24 mouse cellular contexts compared by ENCODE assay signal in the genomic region with DNA sequence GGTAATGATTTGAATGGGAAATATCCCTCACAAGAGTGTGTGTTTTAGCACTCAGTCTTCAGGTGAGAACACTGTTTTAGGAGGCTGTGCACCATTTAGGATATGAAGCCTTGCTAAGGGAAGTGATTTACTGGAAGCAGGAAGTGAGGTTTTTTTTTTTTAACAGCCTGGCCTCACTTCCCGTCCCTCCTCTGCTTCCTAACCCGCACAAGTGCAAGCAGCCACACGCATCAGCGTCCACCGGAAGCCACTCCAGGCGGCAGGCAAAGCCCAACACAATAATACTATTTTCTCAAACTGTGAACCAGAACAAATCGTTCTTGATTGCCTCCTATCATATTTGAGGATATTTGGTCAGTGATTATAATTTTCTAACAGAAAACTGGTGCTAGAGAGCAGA. TPM values are rescaled to one million over a fixed set of nuclear protein-coding genes. Genes with fewer than 3 reads are reported as not detected.
A peak's percentile ranks its signal among the peaks of the same experiment; 100 is the strongest.
DNase-seq lines count a peak whose midpoint lies in the region; ATAC-seq and TF ChIP-seq lines count a peak whose summit lies in the region.
"Had no signal": no experiment of that assay in that cellular context is flagged by ENCODE, and none has a peak within 500 bp of the region (broad histone marks: within the 10 kb centered on the region; RNA-seq: fewer than 3 reads in every experiment).

No protein-coding gene starts in this region.

- no peaks in the 10 kb centered on the region for H3K36me3 ChIP-seq in heart, adult 2 months (ENCODE audit: control insufficient read depth, insufficient read depth, low read length)
- peaks cover 59% of the 10 kb centered on the region for H3K36me3 ChIP-seq in kidney, embryonic 16.5 days (ENCODE audit: insufficient read depth, low read length)
- peaks cover 24% of the 10 kb centered on the region for H3K36me3 ChIP-seq in midbrain, embryonic 16.5 days (ENCODE audit: control insufficient read depth, insufficient read depth, low read length)

- no peak for ATAC-seq in kidney, embryonic 16.5 days (ENCODE audit: low FRiP score, low TSS enrichment)
- 0 out of 2 replicates have a peak, but pooled peaks have one; percentile 26 for ATAC-seq in common myeloid progenitor, adult 5-6 weeks (replicated peaks; ENCODE audit: low read depth, poor library complexity, severe bottlenecking)
- no peak for ATAC-seq in midbrain, embryonic 16.5 days
- ATAC-seq: hindbrain, embryonic 16.5 days; intestine, embryonic 16.5 days; midbrain, embryonic 15.5 days had no signal

- H3K4me2 ChIP-seq in kidney, embryonic 16.5 days (replicated peaks; ENCODE audit: low read depth, low read length): no peak overlapping the region
- no peak overlapping the region for H3K4me2 ChIP-seq in midbrain, embryonic 16.5 days (ENCODE audit: low read length)
- H3K4me2 ChIP-seq: forebrain, embryonic 12.5 days; midbrain, embryonic 15.5 days; neural tube, embryonic 15.5 days had no signal

- H3K79me2 ChIP-seq in heart, adult 2 months (replicated peaks; ENCODE audit: control insufficient read depth, insufficient read depth, low read length): no peaks in the 10 kb centered on the region

- no peaks in the 10 kb centered on the region for H3K4me1 ChIP-seq in heart, adult 2 months (ENCODE audit: control insufficient read depth, insufficient read depth, low read length)
- H3K4me1 ChIP-seq in kidney, embryonic 16.5 days (ENCODE audit: insufficient read depth, low read length): no peaks in the 10 kb centered on the region
- H3K4me1 ChIP-seq in midbrain, embryonic 16.5 days (ENCODE audit: control insufficient read depth, insufficient read depth, low read length): no peaks in the 10 kb centered on the region
- H3K4me1 ChIP-seq: forebrain, embryonic 12.5 days; midbrain, embryonic 15.5 days; neural tube, embryonic 15.5 days had no signal

- TF ChIP-seq CTCF in heart, adult 2 months (IDR thresholded peaks at IDR 0.05): no peak

- TF ChIP-seq EP300 in heart, adult 2 months (IDR thresholded peaks at IDR 0.05; ENCODE audit: insufficient read depth, low read depth, low read length): no peak

- no peak overlapping the region for H3K4me3 ChIP-seq in heart, adult 2 months
- H3K4me3 ChIP-seq in kidney, embryonic 16.5 days (ENCODE audit: low read length): no peak overlapping the region
- no peak overlapping the region for H3K4me3 ChIP-seq in midbrain, embryonic 16.5 days (ENCODE audit: low read depth, low read length)
- H3K4me3 ChIP-seq: forebrain, embryonic 12.5 days; left cerebral cortex, adult 2 months; midbrain, embryonic 15.5 days; neural tube, embryonic 15.5 days had no signal

- no peaks in the 10 kb centered on the region for H3K27me3 ChIP-seq in heart, adult 2 months (ENCODE audit: control insufficient read depth, insufficient read depth, low read length)
- H3K27me3 ChIP-seq in kidney, embryonic 16.5 days (ENCODE audit: insufficient read depth, low read length): no peaks in the 10 kb centered on the region
- no peaks in the 10 kb centered on the region for H3K27me3 ChIP-seq in midbrain, embryonic 16.5 days (ENCODE audit: control insufficient read depth, insufficient read depth, low read depth, low read length)
- H3K27me3 ChIP-seq: CH12.LX; forebrain, embryonic 12.5 days; midbrain, embryonic 15.5 days; neural tube, embryonic 15.5 days had no signal

- 44% methylated on average over 7 of the region's 7 CpGs for WGBS in heart, adult 2 months
- 69% methylated on average over 7 of the region's 7 CpGs for WGBS in kidney, embryonic 16.5 days
- WGBS in midbrain, embryonic 16.5 days: 86% methylated on average over 7 of the region's 7 CpGs

- DNase-seq in heart, adult 2 months: no peak
- DNase-seq in heart, postnatal 4 days: no peak
- DNase-seq in kidney, adult 8-10 months: no peak
- peak; percentile 8 to 15 for DNase-seq in kidney, postnatal 36 days
- no peak for DNase-seq in yolk sac, embryonic 10.5 days (ENCODE audit: low spot score)
- DNase-seq: adrenal gland, postnatal 14 days; cerebellum, adult 18-20 months; cerebellum, postnatal 36 days; gastrocnemius, postnatal 10 days; left cerebral cortex, postnatal 4 days; liver; lung, postnatal 14 days; right cerebral cortex, postnatal 14 days; thymus, adult 2 months had no signal

- no peak overlapping the region for H3K9ac ChIP-seq in heart, adult 2 months (ENCODE audit: low read depth, low read length)
- no peak overlapping the region for H3K9ac ChIP-seq in kidney, embryonic 16.5 days (replicated peaks; ENCODE audit: low read length)
- H3K9ac ChIP-seq in midbrain, embryonic 16.5 days (ENCODE audit: low read depth, low read length): no peak overlapping the region
- H3K9ac ChIP-seq: forebrain, embryonic 12.5 days; midbrain, embryonic 15.5 days; neural tube, embryonic 15.5 days had no signal

- intact Hi-C loops in heart, adult 2 months (cut with DNase I): no loop called here

- no peak for TF ChIP-seq POLR2A in heart, adult 2 months (IDR thresholded peaks at IDR 0.05; ENCODE audit: insufficient read depth, low read depth, low read length)

- H3K9me3 ChIP-seq in kidney, embryonic 16.5 days (ENCODE audit: low read length): no peaks in the 10 kb centered on the region
- H3K9me3 ChIP-seq in midbrain, embryonic 16.5 days (replicated peaks; ENCODE audit: control insufficient read depth, low read length, poor library complexity, severe bottlenecking): no peaks in the 10 kb centered on the region
- H3K9me3 ChIP-seq: forebrain, embryonic 12.5 days; midbrain, embryonic 15.5 days; neural tube, embryonic 15.5 days had no signal

- peak overlapping the region; percentile 47 for H3K27ac ChIP-seq in heart, adult 2 months
- H3K27ac ChIP-seq in kidney, embryonic 16.5 days (ENCODE audit: low read length): 0 out of 2 replicates have a peak overlapping the region, but pooled peaks have one; percentile 12
- no peak overlapping the region for H3K27ac ChIP-seq in midbrain, embryonic 16.5 days (ENCODE audit: low read length)
- H3K27ac ChIP-seq: forebrain, embryonic 12.5 days; left cerebral cortex, adult 2 months; midbrain, embryonic 15.5 days; neural tube, embryonic 15.5 days had no signal

RNA-seq across cellular contexts. Expression of gene Dip2a, which starts 6.9 kb away (rescaled TPM):
- total RNA-seq in heart, adult 2 months (2021): 1 to 10 TPM; 8.4 to 9.2 TPM
- polyA plus RNA-seq in heart, adult 2 months (2012; rRNA removed): 7.5 and 9.9 TPM in 2 replicates
- total RNA-seq in heart, postnatal 4 days (2021): 10 to 100 TPM; 28.4 to 31.6 TPM
- polyA plus RNA-seq in kidney, embryonic 16.5 days (2015; fragmentation: Nextera tagmentation; extraction: Ambion mirVana): 11.7 and 12.2 TPM in 2 replicates
- total RNA-seq in common myeloid progenitor, adult 5-6 weeks (2017): 2.6 and 3.1 TPM in 2 replicates
- polyA plus RNA-seq in midbrain, embryonic 16.5 days (2015; fragmentation: Nextera tagmentation; extraction: Ambion mirVana): 19.2 and 19.8 TPM in 2 replicates

Comparison
In these comparisons a context has a peak if more than half of its experiments do, and no peak if none do; other contexts are left out.
1. DNase-seq: peak in kidney, postnatal 36 days (2 of 2); none in heart, adult 2 months (0 of 2), heart, postnatal 4 days (single experiment), kidney, adult 8-10 months (0 of 2) and yolk sac, embryonic 10.5 days (single experiment).